Mouse (Mus musculus) G1E-ER4 (cell line): ENCODE data around the gene Evl. TPM values are rescaled to one million over a fixed set of nuclear protein-coding genes. Genes with fewer than 3 reads are reported as not detected.

ENCODE experiments used
- GATA1 ChIP-seq: IDR thresholded peaks from one replicate; pipeline ENCODE4 v1.8.0; 2012; ENCODE audit warnings: low read length, inconsistent platforms
- polyA plus RNA-seq: library from polyadenylated mRNA; stranded (reverse); fragments of >175 nt; gene quantifications from 2 replicates; pipeline ENCODE4 v1.2.3, GENCODE M21; 2012

Gene Evl
- polyA plus RNA-seq, 1 experiment = 0.05 TPM

- no peak for TF ChIP-seq GATA1
Observed at GRCm38 (mm10) chr12:108671541-108671940, 117.0 kb downstream of the Evl start.

GRCm38 (mm10) chr12:108672908-108673307, 118.4 kb downstream of the Evl start:
- TF ChIP-seq GATA1 = no peak

DNA sequence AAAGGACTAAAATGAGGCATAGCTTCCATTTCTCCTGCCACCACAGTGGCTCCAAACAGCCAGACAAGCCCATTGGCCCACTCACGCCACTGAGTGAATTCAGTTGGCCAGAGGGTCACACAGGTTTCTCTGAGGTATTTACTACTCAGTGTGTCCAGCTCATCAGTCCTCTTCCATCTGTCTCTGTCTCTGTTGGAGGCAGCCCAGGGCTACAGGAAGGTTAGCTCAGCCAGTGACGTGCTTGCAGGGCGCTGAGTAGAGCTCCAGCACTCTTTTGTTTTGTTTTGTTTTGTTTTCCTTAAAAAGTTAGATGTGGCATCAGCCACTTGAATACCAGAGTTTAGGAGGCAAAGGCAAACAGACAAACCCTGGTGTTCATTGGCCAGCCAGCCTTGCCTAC, 119.0 kb downstream of the Evl start:
- TF ChIP-seq GATA1 = no peak

GRCm38 (mm10) chr12:108674502-108674901, 120.0 kb downstream of the Evl start:
- TF ChIP-seq GATA1 = no peak

- TF ChIP-seq GATA1 = no peak
Observed at GRCm38 (mm10) chr12:108674916-108675315, 120.4 kb downstream of the Evl start.

GRCm38 (mm10) chr12:108675614-108676401, 121.3 kb downstream of the Evl start:
- TF ChIP-seq GATA1 = no peak

DNA sequence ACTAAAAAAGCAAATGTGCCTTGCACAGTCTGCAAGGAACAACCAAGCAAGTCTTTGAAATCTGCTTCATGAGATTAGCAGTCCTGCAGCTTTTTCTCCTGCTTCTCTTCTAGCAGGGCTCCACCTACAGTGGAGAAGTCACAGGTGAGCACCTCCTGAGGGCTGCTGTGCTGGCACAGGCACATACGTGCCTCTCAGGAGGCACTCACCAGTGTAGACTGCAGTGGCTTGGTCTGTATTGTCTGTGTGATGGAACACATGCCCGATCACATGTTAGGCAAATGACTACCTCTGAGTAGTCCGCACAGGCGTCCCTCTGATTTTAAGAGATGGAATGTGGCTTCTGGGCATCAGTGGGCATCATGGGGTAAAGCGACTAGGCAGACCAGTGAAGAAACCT, 122.6 kb downstream of the Evl start:
- no peak for TF ChIP-seq GATA1

GRCm38 (mm10) chr12:108678366-108678765, 123.8 kb downstream of the Evl start:
- no peak for TF ChIP-seq GATA1

GRCm38 (mm10) chr12:108680861-108681260, 126.3 kb downstream of the Evl start:
- no peak for TF ChIP-seq GATA1

DNA sequence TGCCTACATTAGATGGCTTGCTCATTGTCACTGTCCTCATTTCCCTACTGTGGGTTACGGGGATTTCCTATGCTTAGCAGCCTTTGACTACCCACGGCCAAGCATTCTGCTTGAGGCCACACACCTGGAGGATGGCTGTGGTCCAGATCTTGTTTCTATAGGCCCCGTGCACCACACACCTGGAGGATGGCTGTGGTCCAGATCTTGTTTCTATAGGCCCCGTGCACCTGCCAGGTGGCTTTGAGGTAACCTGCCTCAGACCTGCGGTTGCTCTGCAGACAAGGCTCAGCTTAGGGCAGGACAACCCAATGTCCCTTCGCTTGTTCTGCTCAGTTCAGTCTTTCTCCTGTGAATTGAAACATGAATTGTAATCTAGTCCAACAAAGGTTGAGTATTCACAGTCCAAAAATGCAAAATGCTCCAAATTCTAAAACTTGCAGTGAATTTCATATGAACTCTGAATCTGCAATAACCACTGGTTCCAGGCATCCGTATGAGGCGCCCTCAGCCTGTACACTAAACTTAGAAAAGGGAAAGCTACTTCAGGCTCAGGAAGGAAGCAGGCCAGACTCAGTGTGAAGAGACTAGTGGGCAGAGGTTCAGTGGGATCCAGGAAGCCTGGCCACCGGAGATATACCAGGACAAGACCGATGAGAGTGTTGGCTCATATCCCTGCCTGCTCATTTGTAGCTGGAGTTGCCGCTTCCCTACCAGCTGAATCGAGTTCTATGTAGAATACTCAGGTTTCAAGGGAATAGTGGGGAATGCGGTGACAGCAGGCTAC, 127.9 kb downstream of the Evl start:
- TF ChIP-seq GATA1 = no peak

GRCm38 (mm10) chr12:108686463-108686862, 131.9 kb downstream of the Evl start:
- no peak for TF ChIP-seq GATA1

GRCm38 (mm10) chr12:108686926-108687325, 132.4 kb downstream of the Evl start:
- no peak for TF ChIP-seq GATA1

DNA sequence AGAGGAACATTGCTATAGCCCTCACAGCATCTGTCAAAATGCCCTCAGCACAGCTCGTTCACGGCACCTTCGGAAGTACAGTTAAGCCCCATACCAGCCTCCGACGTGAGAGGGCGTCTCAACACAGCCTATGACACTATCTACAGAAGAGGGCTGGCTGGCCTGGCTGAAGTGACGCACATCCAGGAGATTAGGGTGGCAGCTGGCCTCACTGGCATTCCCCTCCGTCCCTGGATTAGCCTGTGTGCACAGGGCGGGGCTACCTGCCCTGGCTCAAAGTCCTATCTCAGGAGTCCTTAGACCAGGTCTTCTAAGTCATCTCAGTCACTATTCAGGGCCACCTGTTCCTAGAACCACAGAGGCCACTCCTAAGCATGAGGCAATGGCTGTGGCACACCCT, 134.6 kb downstream of the Evl start:
- TF ChIP-seq GATA1 = no peak

- TF ChIP-seq GATA1 = no peak
Observed at GRCm38 (mm10) chr12:108690529-108690928, 136.0 kb downstream of the Evl start.

- TF ChIP-seq GATA1 = no peak
Observed at GRCm38 (mm10) chr12:108693592-108693991, 139.1 kb downstream of the Evl start.

GRCm38 (mm10) chr12:108694223-108694622, 139.7 kb downstream of the Evl start:
- TF ChIP-seq GATA1 = no peak
